Mouse (Mus musculus): ENCODE measurements around the gene Gm5592.
"Not testable (repeated sequence)": the region's sequence is repeated elsewhere in the genome, so short reads cannot be mapped to it uniquely, and the experiment has no call there.

The Gm5592 gene

GRCm38 (mm10) chr7:41153541-41153940, at the start of gene Gm5592:
Gene Gm5592 (plus strand): TSS chr7:41153841.
- not testable (repeated sequence) for DNase-seq (ENCODE audit: low spot score)

DNA sequence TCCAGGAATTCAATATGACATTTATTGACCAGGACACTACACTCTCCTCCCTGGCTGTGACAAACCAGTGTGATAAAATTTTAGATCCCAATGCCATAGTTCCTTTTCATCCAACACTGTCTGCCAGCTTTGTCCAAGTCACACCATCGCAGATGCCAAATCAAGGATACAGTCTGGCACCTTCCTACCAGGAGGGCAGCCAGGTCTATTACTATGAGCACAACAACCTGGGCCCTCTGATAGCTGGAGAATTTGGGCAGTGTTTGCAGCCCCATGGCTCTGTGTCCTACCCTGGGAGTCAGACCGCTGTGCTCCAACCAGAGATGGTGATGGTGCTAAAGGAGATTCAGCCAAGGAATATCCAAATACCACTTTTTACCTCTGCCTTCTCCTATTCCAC, 2.2 kb downstream of the Gm5592 start:
- not testable (repeated sequence) for DNase-seq (ENCODE audit: low spot score)

- DNase-seq (ENCODE audit: low spot score), result not testable (repeated sequence)
Measured at GRCm38 (mm10) chr7:41157879-41158278, 4.2 kb downstream of the Gm5592 start.

GRCm38 (mm10) chr7:41158562-41158961, 4.9 kb downstream of the Gm5592 start:
- not testable (repeated sequence) for DNase-seq (ENCODE audit: low spot score)

DNA sequence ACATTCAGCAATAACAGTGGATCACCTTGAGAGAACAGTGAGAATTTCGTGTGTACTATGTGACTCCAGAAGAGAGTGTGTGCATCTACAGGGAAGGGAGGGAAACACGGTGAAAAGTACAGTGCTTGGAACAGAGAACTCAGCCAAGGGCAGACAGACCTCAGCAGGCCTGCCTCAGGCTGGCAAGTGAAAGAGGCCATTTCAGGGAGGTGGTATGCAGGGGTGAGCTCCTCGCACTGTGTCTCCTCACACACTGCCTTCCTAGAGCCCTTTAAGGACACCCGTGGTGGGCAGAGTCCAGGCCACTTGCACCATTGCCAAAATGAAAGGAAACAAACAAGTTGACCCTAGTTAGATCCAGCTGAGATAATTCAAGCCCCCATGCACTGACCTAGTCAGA, 40.0 kb downstream of the Gm5592 start:
- no peak for DNase-seq (ENCODE audit: low spot score)
